Mouse (Mus musculus) cerebellum, adult 18-20 months (tissue): Measurements from ENCODE around the gene Col18a1.

ENCODE experiments used
- DNase-seq, 2 experiments: peaks; one replicate each; pipeline ENCODE4 v3.0.0; 2021

Gene Col18a1

DNA sequence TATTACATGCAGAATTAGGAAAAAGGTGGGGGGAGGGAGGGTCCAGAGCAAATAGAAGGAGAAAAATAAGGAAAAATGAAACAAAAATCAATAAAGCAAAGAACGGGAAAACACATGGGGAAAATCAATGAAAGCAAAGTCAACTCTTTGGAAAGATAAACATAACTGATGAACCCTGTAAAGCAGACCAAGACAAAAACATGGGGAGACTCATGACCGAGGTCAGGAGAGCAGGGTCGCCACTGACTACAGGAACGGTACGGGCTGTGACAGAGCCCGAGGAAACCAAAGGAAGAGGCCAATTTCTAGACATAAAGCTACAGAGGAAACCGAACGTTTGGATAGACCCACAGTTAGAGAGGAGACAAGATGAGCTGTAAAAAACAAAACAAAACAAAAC lies 62.7 kb downstream of the Col18a1 start:
- DNase-seq = no peak

DNA sequence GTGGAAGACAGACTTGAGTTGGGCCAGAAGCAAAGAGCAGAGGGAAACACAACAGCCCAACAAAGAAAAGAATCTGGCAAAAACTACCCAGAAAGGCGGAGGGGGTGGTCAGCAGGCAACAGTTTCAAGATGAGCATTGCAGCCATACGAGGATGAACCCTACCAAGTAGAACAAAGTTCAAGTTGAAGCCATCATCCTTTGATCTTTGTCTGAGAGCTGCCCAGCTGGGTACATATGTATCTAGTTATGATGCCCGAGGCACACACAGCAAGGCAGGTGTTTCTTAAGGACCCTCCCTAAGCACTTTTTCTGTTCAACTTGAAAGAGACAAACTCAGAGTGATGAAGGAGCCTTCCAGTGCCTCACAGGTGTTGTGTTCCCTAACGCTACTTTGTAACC lies 66.6 kb downstream of the Col18a1 start:
- no peak for DNase-seq

DNA sequence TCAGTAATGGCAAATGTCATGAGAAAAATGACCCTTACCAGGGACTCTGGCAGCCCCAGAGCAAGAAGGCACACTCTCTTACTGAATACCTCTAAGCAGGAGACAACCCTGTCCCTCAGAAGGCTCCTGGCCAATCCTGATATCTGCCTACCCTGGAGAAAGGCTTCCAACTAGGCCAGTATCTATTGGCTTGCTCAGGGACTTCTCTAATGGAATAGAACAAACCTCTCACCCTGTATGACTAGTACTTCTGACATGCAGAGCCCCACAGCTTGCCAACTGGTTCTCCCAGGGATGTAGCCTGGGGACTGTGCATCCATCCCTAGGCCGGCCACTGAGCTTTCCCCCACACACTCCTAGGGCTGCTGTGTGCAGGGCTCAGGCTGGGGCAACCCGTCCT lies 67.7 kb downstream of the Col18a1 start:
- DNase-seq = no peak

DNA sequence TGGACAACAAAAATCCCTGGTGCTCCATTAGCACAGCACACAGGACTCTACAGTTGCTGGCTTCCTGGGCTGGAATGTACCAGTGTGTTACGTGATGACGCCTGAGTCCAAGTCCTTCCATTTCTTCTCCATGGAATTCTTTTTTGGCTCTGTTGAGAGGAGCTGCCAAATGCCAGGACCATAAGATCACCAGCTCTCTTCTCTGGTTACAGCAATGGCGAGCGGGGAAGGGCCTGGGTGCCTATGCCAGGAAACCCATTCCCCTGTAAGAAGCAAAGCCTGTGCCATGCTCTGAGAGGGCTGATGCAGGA lies 68.5 kb downstream of the Col18a1 start:
- DNase-seq = no peak

DNA sequence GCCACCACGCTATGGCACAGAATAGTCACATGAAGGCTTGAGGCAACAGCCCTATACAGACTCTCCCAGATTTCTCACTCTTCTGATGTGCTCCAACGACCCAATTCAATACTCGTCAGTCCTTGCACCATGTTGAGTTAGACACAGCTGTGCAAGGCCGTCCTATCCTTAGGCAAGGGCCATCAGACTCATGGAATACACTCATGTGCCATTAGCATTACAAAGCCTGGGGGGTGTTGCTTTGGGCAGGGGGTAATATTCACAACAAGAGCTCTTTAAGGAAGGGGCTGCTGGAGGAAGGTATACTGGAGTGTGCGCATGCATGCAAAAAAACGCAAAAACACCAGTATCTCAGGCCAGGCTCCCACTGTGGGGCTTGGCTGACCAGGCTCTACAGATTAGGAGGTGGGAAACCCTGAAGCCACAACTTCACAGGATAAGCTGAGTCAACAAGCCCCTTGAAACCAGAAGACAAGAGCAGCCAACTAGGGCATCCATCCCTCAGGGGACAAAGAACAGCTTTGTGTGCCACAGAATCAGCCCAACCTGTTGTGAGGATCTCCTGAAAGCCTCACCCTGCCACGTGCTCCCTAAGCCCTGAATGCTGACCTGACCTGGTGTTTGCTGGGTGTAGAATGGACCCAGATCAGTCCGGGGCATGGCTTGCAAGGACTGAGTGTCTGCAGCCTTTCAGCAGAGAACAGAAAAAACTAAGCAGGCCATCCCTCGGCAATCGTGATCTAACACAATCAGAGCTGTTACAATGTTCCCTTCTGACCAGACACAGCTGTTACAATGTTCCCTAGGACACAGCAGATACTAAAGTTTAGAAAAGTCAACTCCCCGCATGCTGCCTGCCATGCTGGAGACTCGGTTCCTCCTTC lies 69.1 kb downstream of the Col18a1 start:
- no peak for DNase-seq

DNA sequence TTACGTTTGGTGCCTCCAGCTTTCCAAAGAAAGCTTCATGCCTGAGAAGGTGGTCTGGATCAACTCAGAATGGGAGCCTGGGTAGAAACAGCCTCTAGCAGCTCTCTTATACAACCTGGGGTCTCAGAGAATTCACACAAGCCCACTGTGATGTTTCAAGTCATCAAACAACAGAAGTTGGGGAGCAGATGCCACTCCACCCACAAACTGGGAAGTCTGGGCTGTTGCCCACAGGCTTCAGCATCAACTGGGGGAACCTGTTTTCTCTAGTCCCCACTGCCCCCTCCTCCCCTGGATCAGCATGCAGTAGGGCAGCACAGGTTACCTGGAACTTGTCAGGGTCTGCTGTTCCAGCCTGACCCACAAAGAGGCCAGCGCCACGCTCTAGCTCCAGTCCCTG lies 70.7 kb downstream of the Col18a1 start:
- no peak for DNase-seq

DNA sequence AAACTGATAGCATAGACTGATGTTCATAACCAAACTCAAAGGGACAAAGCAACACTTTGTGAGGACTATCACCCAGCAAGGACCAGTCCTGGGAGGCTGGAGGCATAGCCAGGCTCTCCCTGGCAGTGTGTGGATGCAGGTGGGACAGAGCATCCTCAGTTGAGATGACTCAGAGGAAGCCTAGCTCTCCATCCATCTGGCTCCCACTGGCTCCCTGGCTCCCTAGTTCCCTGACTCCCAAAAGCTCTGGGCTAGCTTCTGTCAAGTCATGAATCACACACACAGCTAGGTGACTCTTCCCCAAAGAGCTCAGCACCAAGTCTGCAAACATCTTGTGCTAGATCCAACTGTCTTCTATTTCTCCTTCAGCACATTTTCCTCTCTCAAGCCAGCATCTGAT lies 72.5 kb downstream of the Col18a1 start:
- DNase-seq = peak; percentile 37 to 53

DNA sequence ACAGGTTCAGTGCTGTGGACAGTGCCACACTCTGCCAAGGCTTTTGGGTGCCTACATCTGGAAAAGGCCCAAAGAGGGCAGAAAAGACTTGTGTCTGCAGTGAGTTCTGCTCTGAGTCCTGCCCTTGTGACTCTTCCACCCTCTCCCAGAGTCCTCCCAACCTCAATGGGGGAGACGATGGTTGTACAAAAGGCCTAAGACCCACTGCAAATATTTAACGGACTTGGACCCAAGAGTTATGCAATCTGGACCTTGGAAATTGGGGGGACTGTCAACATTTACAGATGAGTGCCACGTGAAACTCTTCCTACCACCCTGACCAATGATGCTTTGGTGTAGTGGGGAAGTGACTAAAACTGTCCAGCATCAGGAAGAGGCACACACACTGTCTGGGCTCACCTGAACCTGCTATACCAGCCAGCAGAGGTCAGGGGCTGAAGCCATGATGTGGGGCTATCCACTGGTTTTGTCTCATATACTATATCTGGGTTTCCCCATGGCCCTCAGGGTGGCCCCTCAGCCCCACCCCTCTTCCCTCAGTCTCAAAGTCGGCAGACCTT lies 74.7 kb downstream of the Col18a1 start:
- no peak for DNase-seq

DNA sequence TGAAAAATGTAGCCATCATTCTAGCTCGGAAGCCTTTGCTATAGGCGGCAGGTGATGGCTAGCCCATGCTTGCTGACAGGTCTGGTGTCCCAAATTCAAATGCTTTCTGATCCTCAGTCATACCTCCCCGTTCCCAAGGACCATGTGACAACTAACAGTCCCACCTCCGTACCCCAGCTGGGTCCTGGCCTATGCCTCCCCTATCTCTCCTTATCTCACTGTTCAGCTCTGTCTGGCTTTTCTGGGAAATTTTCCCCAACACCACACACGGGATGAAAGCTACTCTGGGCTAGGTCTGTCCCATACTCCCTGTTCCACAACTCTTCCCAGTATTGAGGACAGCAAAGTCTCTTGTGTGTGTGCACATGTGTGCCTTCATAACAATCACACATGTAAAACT lies 76.3 kb downstream of the Col18a1 start:
- no peak for DNase-seq

DNA sequence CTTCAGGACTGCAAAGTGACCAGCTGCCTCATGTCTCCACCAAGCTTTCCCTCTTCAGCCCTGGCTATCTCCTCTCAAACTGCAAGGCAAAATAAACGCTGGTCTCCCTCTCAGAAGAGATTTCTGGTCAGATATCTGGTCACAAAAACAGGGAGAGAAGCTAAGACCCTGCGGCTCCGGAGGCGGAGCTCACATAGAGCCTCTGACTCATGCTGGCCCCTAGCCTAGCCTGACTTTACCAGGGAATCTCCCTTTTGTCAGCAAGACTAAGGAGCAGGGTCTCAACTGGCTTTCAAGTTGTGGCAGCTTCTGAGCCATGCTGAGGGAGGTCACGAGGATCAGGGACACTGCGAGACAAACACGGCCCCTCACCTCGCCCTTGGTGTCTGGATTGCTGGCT lies 77.0 kb downstream of the Col18a1 start:
- no peak for DNase-seq

DNA sequence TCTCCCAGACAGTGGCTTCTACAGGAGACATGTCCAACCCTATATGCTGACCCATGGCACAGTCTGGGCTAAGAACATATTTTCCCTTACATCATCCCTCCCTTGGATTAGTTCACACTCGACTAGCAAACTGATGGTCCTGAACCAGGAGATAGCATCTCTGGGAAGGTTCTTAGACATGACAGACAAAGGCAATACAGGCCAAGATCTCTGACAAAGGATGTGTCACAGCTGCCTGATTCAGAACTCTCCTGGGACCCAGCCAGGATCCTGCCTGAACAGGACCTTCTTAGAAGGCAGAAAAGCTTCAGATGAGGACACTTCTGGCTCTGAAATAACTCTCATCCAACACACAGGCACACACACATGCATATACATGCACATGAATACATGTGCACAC lies 81.8 kb downstream of the Col18a1 start:
- DNase-seq = no peak

DNA sequence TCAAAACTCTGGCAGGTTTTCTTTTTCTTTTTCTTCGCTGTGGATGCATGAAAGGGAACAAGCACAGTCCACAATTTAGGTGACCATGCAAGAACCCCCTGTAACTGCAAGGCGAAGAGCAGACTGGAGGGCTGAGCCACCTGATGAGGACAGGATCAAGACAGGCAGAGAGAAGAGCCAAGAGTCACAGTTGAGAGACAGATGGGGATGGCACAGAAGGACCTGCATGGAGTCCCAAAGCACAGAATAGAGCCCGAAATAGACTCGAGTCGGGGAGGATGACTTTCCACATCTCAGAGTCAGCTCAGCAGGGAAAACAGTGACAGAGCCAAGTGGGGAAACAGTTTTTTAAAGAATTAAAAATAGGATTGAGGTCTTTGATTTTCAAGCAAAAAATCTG lies 83.4 kb downstream of the Col18a1 start:
- peak; percentile 30 for DNase-seq

DNA sequence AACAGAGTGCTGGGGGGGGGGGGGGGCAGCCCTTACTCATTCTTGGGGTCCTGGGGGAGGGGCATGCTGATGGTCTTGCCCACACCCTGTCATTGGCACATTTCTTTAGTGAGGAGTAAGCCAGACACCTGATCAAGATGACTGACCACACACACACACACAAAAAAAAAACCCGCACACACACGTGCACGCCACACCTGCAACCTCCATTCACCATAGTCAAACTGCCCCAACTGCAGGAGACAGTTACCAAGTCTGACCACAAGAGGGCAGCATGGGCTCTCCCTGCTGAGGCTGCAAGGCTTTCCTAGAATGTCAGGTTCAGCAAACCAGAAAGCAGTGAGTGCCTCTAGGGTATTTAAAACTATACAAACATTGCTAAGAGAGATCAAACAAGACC lies 83.9 kb downstream of the Col18a1 start:
- DNase-seq = peak; percentile 81 to 84

DNA sequence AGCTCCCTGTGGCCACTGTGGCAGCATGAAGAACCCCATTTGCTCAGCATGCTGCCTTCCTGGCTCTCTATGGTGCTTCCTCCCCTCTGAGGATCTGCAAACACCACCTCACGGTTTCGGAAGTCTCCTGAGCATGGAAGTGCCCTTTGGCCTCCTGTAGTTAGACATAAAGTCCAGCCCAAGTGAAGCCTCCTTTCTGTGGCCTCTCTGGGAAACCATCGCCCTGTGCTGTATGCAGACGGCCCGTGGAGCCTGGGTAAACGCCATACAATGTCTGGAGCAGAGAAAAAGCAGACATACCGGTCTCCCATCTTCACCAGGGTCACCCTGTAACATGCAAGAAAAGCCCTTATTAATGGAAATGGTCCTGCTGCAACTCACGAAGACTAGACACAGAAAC lies 87.4 kb downstream of the Col18a1 start:
- DNase-seq = no peak

DNA sequence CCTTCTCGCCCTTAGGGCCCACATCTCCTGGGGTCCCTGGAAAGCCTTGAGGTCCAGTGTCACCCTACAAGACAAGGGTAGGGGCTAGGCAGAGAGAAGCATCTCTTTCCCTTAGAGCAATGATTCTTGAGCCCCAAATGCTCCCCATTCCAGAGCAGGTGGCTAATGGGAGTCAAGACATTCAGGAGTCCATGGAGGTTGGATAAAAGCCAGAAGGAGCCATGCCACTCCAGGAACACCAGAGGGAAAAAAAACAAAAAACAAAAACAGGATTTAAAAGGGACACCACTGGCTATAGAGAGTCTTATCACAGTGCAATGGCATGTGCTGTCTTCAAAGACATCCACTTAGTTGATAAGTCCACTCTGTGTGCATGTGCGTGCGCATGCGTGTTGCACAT lies 87.9 kb downstream of the Col18a1 start:
- DNase-seq = no peak

DNA sequence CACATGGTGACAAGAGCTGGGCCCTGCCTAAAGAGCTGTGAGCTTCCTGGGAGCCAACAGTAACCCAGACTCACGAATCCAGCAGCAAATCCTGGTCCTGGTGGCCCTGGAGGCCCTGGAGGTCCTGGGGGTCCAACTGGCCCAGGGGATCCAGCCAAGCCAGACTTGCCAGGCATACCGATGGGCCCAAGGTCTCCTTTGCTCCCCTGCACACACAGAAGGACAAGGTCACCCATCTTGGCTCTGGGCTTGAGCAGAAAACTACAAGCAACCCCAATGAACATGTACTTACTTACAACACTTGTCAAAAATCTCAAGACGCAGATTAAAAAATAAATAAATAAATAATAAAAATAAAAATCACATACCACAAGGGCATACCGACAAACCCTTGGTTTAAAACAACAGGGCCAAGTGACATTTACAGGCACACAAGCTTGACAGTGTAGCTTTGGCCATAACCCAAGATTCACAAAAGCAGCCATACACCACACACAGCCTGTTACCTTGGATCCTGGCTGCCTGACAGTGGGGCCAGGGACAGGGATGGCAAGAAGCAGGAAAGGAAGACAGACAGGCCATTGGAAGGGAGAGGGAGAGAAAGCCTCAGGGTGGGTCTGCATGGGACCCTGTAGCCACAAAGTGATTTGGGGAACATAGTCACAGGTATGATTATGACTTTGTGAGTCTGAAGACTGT lies 91.9 kb downstream of the Col18a1 start:
- peak; percentile 53 to 64 for DNase-seq

DNA sequence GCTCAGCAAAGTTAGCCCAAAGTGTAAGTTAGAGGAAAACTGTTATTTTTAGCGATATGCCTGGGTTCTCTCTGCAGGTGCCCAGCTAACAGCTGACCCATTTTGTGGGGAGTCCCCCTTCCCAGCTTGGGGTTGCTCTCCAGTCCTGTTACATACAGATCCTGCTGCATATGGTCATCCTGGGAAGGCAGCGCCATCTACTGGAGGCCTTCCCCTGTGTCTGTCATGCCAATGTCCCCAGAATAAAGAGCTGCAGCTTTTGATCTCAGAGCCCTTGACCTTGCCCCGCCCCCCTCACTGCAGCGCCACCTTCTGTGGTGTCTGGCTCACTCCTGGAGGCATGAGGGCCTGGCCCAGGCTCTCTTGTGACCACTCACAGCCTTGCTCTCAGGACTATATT lies 96.3 kb downstream of the Col18a1 start:
- peak; percentile 75 to 83 for DNase-seq

DNA sequence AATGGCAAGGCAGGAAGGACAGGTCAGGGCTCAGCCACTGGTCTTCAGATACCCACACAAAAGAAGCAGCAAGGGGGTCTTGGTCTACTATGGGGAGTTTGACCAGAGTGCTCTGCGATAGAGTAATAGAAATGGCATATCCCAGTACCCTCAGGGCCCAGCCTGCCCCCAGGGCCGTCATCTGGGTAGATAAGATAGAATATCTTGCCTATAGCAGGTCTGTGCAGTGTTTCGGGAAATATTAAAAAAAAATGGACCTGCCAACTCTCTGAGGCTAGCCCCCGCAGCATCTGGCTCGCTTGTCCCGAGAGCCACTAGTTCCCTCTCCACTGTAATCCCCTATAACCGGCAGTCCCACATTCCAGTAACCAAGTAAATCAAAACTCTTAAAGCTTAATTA lies 97.9 kb downstream of the Col18a1 start:
- DNase-seq = no peak

DNA sequence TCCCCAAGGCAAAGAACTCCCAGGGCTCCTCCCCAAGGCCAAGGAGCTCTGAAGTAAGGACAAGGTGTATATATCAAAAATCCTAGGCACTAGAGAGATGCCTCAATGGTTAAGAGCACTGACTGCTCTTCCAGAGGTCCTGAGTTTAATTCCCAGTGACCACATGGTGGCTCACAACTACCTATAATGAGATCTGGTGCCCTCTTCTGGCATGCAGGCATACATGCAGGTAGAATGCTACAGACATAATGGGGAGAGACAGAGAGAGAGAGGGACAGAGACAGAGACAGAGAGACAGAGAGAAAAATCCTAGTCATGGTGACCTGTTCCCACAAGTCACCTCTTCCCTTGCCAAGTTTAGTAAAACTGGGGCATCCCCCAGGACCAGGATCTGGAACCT lies 101.7 kb downstream of the Col18a1 start:
- no peak for DNase-seq

DNA sequence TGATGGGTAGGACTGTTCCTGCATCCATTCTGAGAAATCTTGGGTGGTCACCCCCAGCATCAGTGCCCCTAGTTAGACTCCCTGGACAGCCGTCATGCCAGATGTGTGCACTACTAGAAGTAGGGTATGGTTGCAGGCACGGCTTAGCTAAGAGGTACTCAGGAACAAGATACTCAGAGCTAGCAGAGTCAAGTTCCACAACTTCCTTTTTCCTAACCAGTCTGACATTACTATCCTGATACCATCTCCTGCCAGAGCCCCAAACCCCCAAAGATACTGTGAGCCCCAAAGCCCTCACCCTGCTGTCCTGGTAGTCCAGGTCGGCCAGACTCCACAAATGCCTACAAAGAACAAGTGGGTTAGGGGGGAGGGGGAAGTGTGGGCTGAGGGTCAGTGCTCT lies 102.1 kb downstream of the Col18a1 start:
- DNase-seq = no peak

DNA sequence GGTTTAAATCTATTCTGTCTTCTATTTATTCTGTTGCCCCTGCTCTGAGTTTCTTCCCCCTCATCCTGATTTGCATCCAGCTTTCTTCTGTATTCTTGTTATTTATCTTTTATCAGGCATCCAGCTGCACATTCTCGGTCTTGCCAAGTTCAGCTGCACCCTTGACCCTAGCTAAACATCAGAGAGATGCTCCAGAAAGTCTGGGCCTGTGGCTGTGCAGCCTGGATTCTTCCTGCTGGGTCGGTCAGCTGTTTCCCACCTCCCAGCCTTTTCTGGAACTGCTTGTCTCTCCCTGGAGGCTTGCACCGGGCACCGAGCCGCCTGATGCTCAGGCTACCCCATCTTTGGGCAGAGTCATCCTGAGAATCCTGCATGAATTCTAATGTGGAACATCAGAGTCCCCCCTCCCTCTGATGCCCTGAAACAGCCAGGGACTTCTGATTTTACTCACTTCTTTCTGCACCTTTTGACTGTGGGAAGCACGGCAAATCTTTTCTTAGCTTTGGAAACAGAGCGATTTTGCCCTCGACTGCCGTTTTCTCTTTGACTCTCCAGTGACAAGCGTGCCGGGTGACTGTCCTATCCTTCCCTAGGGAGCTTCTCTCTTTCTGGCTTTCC lies 103.8 kb downstream of the Col18a1 start:
- no peak for DNase-seq

DNA sequence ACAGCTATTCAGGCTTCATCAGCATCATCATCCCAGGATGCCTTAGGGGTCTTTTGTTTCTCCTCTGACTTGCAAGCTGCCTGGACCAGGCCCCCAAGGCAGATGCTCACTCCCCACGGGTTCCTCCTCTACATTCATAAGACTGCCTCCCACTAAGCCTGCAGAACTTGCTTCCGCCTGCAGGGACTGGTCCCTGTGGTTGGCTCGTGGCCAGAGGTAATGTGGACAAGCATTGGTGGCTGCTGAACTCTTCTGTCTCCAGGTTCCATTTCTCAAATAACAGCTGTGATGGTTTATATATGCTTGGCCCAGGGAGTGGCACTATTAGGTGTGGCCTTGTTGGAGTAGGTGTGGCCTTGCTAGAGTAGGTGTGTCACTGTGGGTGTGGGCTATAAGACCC lies 104.9 kb downstream of the Col18a1 start:
- DNase-seq = no peak

DNA sequence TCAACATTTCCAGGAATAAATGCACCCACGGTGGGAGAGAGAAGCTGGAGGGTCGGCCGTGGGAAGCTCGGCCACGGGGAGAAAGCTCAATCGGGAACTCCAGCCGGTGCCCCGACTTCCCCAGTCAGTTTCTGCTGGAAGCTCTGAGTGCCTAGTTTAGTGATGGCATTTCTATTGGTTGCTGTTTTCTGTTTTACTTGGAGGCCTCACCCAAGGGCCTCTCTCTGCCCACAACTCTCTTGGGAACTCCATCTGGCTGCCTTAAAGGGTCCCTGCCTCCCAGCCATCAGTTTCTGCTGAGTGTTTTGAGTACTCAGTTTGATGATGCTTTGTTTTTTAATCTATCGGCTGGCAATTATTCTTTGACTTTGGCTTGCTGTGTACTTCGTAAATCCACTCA lies 109.6 kb downstream of the Col18a1 start:
- no peak for DNase-seq

DNA sequence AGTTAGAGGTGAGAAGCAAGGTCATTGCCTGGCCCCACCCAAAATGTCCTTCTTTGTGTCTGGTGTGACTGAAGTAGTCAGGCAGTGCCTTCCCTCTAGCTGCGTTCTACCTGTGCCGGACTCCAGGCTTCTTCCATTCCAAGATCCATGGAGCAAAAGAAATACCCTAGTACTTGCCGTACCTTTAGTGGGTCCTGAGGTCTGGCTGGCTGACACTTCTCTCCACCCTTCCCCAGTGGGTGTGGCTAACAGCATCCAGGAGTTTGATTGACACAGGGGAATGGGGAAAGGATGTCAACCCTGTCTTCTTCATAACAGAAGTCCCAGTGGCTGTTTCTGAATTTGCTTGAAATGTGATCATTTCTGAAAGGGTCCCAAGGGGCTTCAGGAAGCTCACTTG lies 117.7 kb downstream of the Col18a1 start:
- no peak for DNase-seq
